Mouse (Mus musculus): ENCODE results near the gene Slc6a13. TPM values are rescaled to one million over a fixed set of nuclear protein-coding genes. Genes with fewer than 3 reads are reported as not detected.

The Slc6a13 gene
- polyA plus RNA-seq, 1 experiment = 1.3 TPM

GRCm38 (mm10) chr6:121274356-121274755 lies 25.7 kb upstream of the Slc6a13 start:
- no peak for TF ChIP-seq POLR2A (IDR thresholded peaks at IDR 0.05; ENCODE audit: borderline replicate concordance, low read depth, low read length)
- TF ChIP-seq CTCF (IDR thresholded peaks at IDR 0.05; ENCODE audit: low read depth, low read length) = peak; percentile 27; the same call in 1 of the 2 replicates
- peaks cover 5% of the 10 kb centered on the region; the same call in 1 of the 2 replicates for H3K4me1 ChIP-seq (ENCODE audit: control insufficient read depth, insufficient read depth, low read length)
- no peak overlapping the region for H3K4me3 ChIP-seq (ENCODE audit: insufficient read depth, low read length)
- H3K27ac ChIP-seq (ENCODE audit: insufficient read depth, low read depth, low read length) = no peak overlapping the region

GRCm38 (mm10) chr6:121284132-121284531 lies 15.9 kb upstream of the Slc6a13 start:
- Histone ChIP-seq H3K27ac (ENCODE audit: insufficient read depth, low read depth, low read length) (no peak overlapping the region), H3K4me3 (ENCODE audit: insufficient read depth, low read length) (no peak overlapping the region), H3K4me1 (ENCODE audit: control insufficient read depth, insufficient read depth, low read length) (no peaks in the 10 kb centered on the region)
- TF ChIP-seq POLR2A (IDR thresholded peaks at IDR 0.05; ENCODE audit: borderline replicate concordance, low read depth, low read length) = no peak
- TF ChIP-seq CTCF (IDR thresholded peaks at IDR 0.05; ENCODE audit: low read depth, low read length) = no peak

- H3K4me1 ChIP-seq (ENCODE audit: control insufficient read depth, insufficient read depth, low read length) = no peaks in the 10 kb centered on the region
- no peak overlapping the region for H3K27ac ChIP-seq (ENCODE audit: insufficient read depth, low read depth, low read length)
- TF ChIP-seq POLR2A (IDR thresholded peaks at IDR 0.05; ENCODE audit: borderline replicate concordance, low read depth, low read length) (no peak), CTCF (IDR thresholded peaks at IDR 0.05; ENCODE audit: low read depth, low read length) (no peak)
- no peak overlapping the region for H3K4me3 ChIP-seq (ENCODE audit: insufficient read depth, low read length)
These were observed 710 bp upstream of the Slc6a13 start for GRCm38 (mm10) chr6:121299317-121299716.

- H3K4me3 ChIP-seq (ENCODE audit: insufficient read depth, low read length) = no peak overlapping the region
- H3K27ac ChIP-seq (ENCODE audit: insufficient read depth, low read depth, low read length) = no peak overlapping the region
- H3K4me1 ChIP-seq (ENCODE audit: control insufficient read depth, insufficient read depth, low read length) = no peaks in the 10 kb centered on the region
- TF ChIP-seq POLR2A (IDR thresholded peaks at IDR 0.05; ENCODE audit: borderline replicate concordance, low read depth, low read length) (no peak), CTCF (IDR thresholded peaks at IDR 0.05; ENCODE audit: low read depth, low read length) (no peak)
These were observed 477 bp downstream of the Slc6a13 start for GRCm38 (mm10) chr6:121300504-121300903.

- TF ChIP-seq POLR2A (IDR thresholded peaks at IDR 0.05; ENCODE audit: borderline replicate concordance, low read depth, low read length) (no peak), CTCF (IDR thresholded peaks at IDR 0.05; ENCODE audit: low read depth, low read length) (no peak)
- Histone ChIP-seq H3K27ac (ENCODE audit: insufficient read depth, low read depth, low read length) (no peak overlapping the region), H3K4me1 (ENCODE audit: control insufficient read depth, insufficient read depth, low read length) (no peaks in the 10 kb centered on the region), H3K4me3 (ENCODE audit: insufficient read depth, low read length) (no peak overlapping the region)
These were observed 3.6 kb downstream of the Slc6a13 start for GRCm38 (mm10) chr6:121303466-121304220.

GRCm38 (mm10) chr6:121304630-121305029 lies 4.6 kb downstream of the Slc6a13 start:
- Histone ChIP-seq H3K27ac (ENCODE audit: insufficient read depth, low read depth, low read length) (no peak overlapping the region), H3K4me3 (ENCODE audit: insufficient read depth, low read length) (no peak overlapping the region), H3K4me1 (ENCODE audit: control insufficient read depth, insufficient read depth, low read length) (no peaks in the 10 kb centered on the region)
- no peak for TF ChIP-seq CTCF (IDR thresholded peaks at IDR 0.05; ENCODE audit: low read depth, low read length)
- TF ChIP-seq POLR2A (IDR thresholded peaks at IDR 0.05; ENCODE audit: borderline replicate concordance, low read depth, low read length) = no peak

GRCm38 (mm10) chr6:121305571-121305970 lies 5.5 kb downstream of the Slc6a13 start:
- Histone ChIP-seq H3K27ac (ENCODE audit: insufficient read depth, low read depth, low read length) (no peak overlapping the region), H3K4me1 (ENCODE audit: control insufficient read depth, insufficient read depth, low read length) (no peaks in the 10 kb centered on the region), H3K4me3 (ENCODE audit: insufficient read depth, low read length) (no peak overlapping the region)
- TF ChIP-seq CTCF (IDR thresholded peaks at IDR 0.05; ENCODE audit: low read depth, low read length) (no peak), POLR2A (IDR thresholded peaks at IDR 0.05; ENCODE audit: borderline replicate concordance, low read depth, low read length) (no peak)

GRCm38 (mm10) chr6:121310984-121311383 lies 11.0 kb downstream of the Slc6a13 start:
- Histone ChIP-seq H3K27ac (ENCODE audit: insufficient read depth, low read depth, low read length) (no peak overlapping the region), H3K4me3 (ENCODE audit: insufficient read depth, low read length) (no peak overlapping the region), H3K4me1 (ENCODE audit: control insufficient read depth, insufficient read depth, low read length) (no peaks in the 10 kb centered on the region)
- TF ChIP-seq CTCF (IDR thresholded peaks at IDR 0.05; ENCODE audit: low read depth, low read length) (no peak), POLR2A (IDR thresholded peaks at IDR 0.05; ENCODE audit: borderline replicate concordance, low read depth, low read length) (no peak)

- Histone ChIP-seq H3K4me3 (ENCODE audit: insufficient read depth, low read length) (no peak overlapping the region), H3K4me1 (ENCODE audit: control insufficient read depth, insufficient read depth, low read length) (no peaks in the 10 kb centered on the region), H3K27ac (ENCODE audit: insufficient read depth, low read depth, low read length) (no peak overlapping the region)
- no peak for TF ChIP-seq POLR2A (IDR thresholded peaks at IDR 0.05; ENCODE audit: borderline replicate concordance, low read depth, low read length)
- no peak for TF ChIP-seq CTCF (IDR thresholded peaks at IDR 0.05; ENCODE audit: low read depth, low read length)
These were observed 19.1 kb downstream of the Slc6a13 start for GRCm38 (mm10) chr6:121319099-121319498.

- H3K4me1 ChIP-seq (ENCODE audit: control insufficient read depth, insufficient read depth, low read length) = no peaks in the 10 kb centered on the region
- H3K4me3 ChIP-seq (ENCODE audit: insufficient read depth, low read length) = no peak overlapping the region
- no peak overlapping the region for H3K27ac ChIP-seq (ENCODE audit: insufficient read depth, low read depth, low read length)
- no peak for TF ChIP-seq POLR2A (IDR thresholded peaks at IDR 0.05; ENCODE audit: borderline replicate concordance, low read depth, low read length)
- TF ChIP-seq CTCF (IDR thresholded peaks at IDR 0.05; ENCODE audit: low read depth, low read length) = no peak
These were observed 22.5 kb downstream of the Slc6a13 start for GRCm38 (mm10) chr6:121322381-121323110.

Data from bone marrow macrophage, adult 2 months (primary cell).